Mouse (Mus musculus) stomach, embryonic 15.5 days (tissue): ENCODE results near the gene Gpr75. TPM values are rescaled to one million over a fixed set of nuclear protein-coding genes. Genes with fewer than 3 reads are reported as not detected.

Experiments used
- polyA plus RNA-seq: library from polyadenylated mRNA; unstranded; fragments of >200 nt; fragmentation: Nextera tagmentation; extraction: Ambion mirVana; gene quantifications from 2 replicates; pipeline ENCODE4 v1.2.1, GENCODE M21; 2015

The Gpr75 gene
- polyA plus RNA-seq, 1 experiment from 2014 or later = 0.37 TPM

Other genes starting within 250 kb of the Gpr75 start
- 12.0 and 15.6 TPM in 2 replicates for gene Acyp2, start 235.8 kb upstream of the Gpr75 start, polyA plus RNA-seq
- 17.1 and 17.3 TPM in 2 replicates for gene Psme4, start 113.6 kb upstream of the Gpr75 start, polyA plus RNA-seq
- gene Asb3, start 58 bp downstream of the Gpr75 start, polyA plus RNA-seq = 25.9 and 27.6 TPM in 2 replicates
- gene Erlec1, start 69.0 kb downstream of the Gpr75 start, polyA plus RNA-seq = 11.5 and 12.4 TPM in 2 replicates
- gene Chac2, start 101.0 kb downstream of the Gpr75 start, polyA plus RNA-seq = 31.0 and 36.7 TPM in 2 replicates